ENCODE assay signal across 20 mouse cellular contexts in genomic region chr14:46567411-46567780, GRCm38 (mm10).
A peak's percentile ranks its signal among the peaks of the same experiment; 100 is the strongest.
DNase-seq lines count a peak whose midpoint lies in the region; ATAC-seq and TF ChIP-seq lines count a peak whose summit lies in the region.
"Had no signal": no experiment of that assay in that cellular context is flagged by ENCODE, and none has a peak within 500 bp of the region (broad histone marks: within the 10 kb centered on the region; RNA-seq: fewer than 3 reads in every experiment).

No protein-coding gene starts in this region.

- H3K36me3 ChIP-seq in kidney, embryonic 15.5 days = no peaks in the 10 kb centered on the region
- no peaks in the 10 kb centered on the region for H3K36me3 ChIP-seq in kidney, adult 2 months (ENCODE audit: control insufficient read depth, insufficient read depth, low read length)
- H3K36me3 ChIP-seq in stomach, embryonic 14.5 days (ENCODE audit: control insufficient read depth, insufficient read depth, low read length) = no peaks in the 10 kb centered on the region
- H3K36me3 ChIP-seq in stomach, postnatal 0 days (ENCODE audit: control insufficient read depth, insufficient read depth, low read length) = no peaks in the 10 kb centered on the region
- H3K36me3 ChIP-seq: embryonic facial prominence, embryonic 15.5 days; forebrain, embryonic 10.5 days; heart, embryonic 12.5 days; midbrain, embryonic 15.5 days had no signal

- H3K4me1 ChIP-seq in kidney, embryonic 15.5 days = peaks cover 21% of the 10 kb centered on the region
- H3K4me1 ChIP-seq in kidney, adult 2 months (ENCODE audit: control insufficient read depth, insufficient read depth, low read length) = no peaks in the 10 kb centered on the region
- H3K4me1 ChIP-seq in stomach, embryonic 14.5 days (ENCODE audit: control insufficient read depth, insufficient read depth, low read length) = peaks cover 12% of the 10 kb centered on the region
- 0 out of 2 replicates have a peak, but pooled peaks cover 2% of the 10 kb centered on the region for H3K4me1 ChIP-seq in stomach, postnatal 0 days (replicated peaks; ENCODE audit: control insufficient read depth, insufficient read depth)
- H3K4me1 ChIP-seq: megakaryocyte, embryonic 14.5 days had no signal

- H3K4me2 ChIP-seq in kidney, embryonic 15.5 days = no peak overlapping the region
- no peak overlapping the region for H3K4me2 ChIP-seq in stomach, embryonic 14.5 days (replicated peaks; ENCODE audit: low read depth, low read length)
- no peak overlapping the region for H3K4me2 ChIP-seq in stomach, postnatal 0 days (replicated peaks; ENCODE audit: low read depth)
- H3K4me2 ChIP-seq: embryonic facial prominence, embryonic 15.5 days; heart, embryonic 12.5 days; hindbrain, embryonic 14.5 days; midbrain, embryonic 15.5 days had no signal

- no peak overlapping the region for H3K9ac ChIP-seq in kidney, embryonic 15.5 days
- no peak overlapping the region for H3K9ac ChIP-seq in stomach, embryonic 14.5 days (replicated peaks; ENCODE audit: low read depth, low read length)
- H3K9ac ChIP-seq in stomach, postnatal 0 days (ENCODE audit: low read length) = no peak overlapping the region
- H3K9ac ChIP-seq: embryonic facial prominence, embryonic 15.5 days; heart, embryonic 12.5 days; hindbrain, embryonic 14.5 days; midbrain, embryonic 15.5 days had no signal

- peak overlapping the region; percentile 85 for H3K27ac ChIP-seq in kidney, embryonic 15.5 days
- no peak overlapping the region for H3K27ac ChIP-seq in kidney, adult 2 months (ENCODE audit: insufficient read depth, low read depth, low read length)
- H3K27ac ChIP-seq in stomach, embryonic 14.5 days (ENCODE audit: low read length) = peak overlapping the region; percentile 75; the same call in 1 of the 2 replicates
- no peak overlapping the region for H3K27ac ChIP-seq in stomach, postnatal 0 days (replicated peaks)
- H3K27ac ChIP-seq: embryonic facial prominence, embryonic 15.5 days; forebrain, embryonic 10.5 days; hindbrain, embryonic 14.5 days; midbrain, embryonic 15.5 days had no signal

- no peaks in the 10 kb centered on the region for H3K9me3 ChIP-seq in kidney, embryonic 15.5 days (replicated peaks)
- H3K9me3 ChIP-seq in stomach, embryonic 14.5 days (ENCODE audit: control insufficient read depth, low read depth, low read length) = no peaks in the 10 kb centered on the region
- no peaks in the 10 kb centered on the region for H3K9me3 ChIP-seq in stomach, postnatal 0 days (ENCODE audit: control insufficient read depth, low read length)
- H3K9me3 ChIP-seq: embryonic facial prominence, embryonic 15.5 days; forebrain, embryonic 10.5 days; heart, embryonic 12.5 days; megakaryocyte, embryonic 14.5 days; midbrain, embryonic 15.5 days had no signal

- TF ChIP-seq EP300 in stomach, postnatal 0 days (optimal IDR thresholded peaks at IDR 0.05) = no peak

- 0 out of 2 replicates have a peak, but pooled peaks cover 3% of the 10 kb centered on the region for H3K27me3 ChIP-seq in kidney, embryonic 15.5 days
- no peaks in the 10 kb centered on the region for H3K27me3 ChIP-seq in kidney, adult 2 months (replicated peaks; ENCODE audit: control insufficient read depth, insufficient read depth, low read length)
- no peaks in the 10 kb centered on the region for H3K27me3 ChIP-seq in stomach, embryonic 14.5 days (ENCODE audit: control insufficient read depth, insufficient read depth, low read length)
- H3K27me3 ChIP-seq in stomach, postnatal 0 days (ENCODE audit: control insufficient read depth, insufficient read depth, low read length) = no peaks in the 10 kb centered on the region
- H3K27me3 ChIP-seq: embryonic facial prominence, embryonic 15.5 days; heart, embryonic 12.5 days; megakaryocyte, embryonic 14.5 days; midbrain, embryonic 15.5 days; Patski had no signal

- ATAC-seq in kidney, embryonic 15.5 days (replicated peaks; ENCODE audit: low FRiP score) = peak; percentile 71
- peak; percentile 33; the same call in 1 of the 2 replicates for ATAC-seq in stomach, embryonic 14.5 days (ENCODE audit: insufficient number of reproducible peaks, insufficient read depth, low FRiP score, low read depth)
- ATAC-seq in stomach, postnatal 0 days (ENCODE audit: low FRiP score, low TSS enrichment) = no peak
- ATAC-seq in CD4-positive, CD25-positive, alpha-beta regulatory T cell, adult 4 months = no peak
- ATAC-seq: midbrain, embryonic 15.5 days; Patski had no signal

- intact Hi-C loops in heart, postnatal 14 days (cut with DNase I) = loop anchor here (5.0 to 10.0 kb wide), 3 partner anchors 137 to 690 kb away; no protein-coding TSS in a partner anchor

- 28% methylated on average over 3 of the region's 3 CpGs for WGBS in kidney, embryonic 15.5 days
- 46% methylated on average over 3 of the region's 3 CpGs for WGBS in kidney, adult 2 months
- 28% methylated on average over 3 of the region's 3 CpGs for WGBS in stomach, embryonic 14.5 days
- 40% methylated on average over 3 of the region's 3 CpGs for WGBS in stomach, postnatal 0 days

- H3K4me3 ChIP-seq in kidney, embryonic 15.5 days (replicated peaks) = no peak overlapping the region
- no peak overlapping the region for H3K4me3 ChIP-seq in kidney, adult 2 months (ENCODE audit: insufficient read depth, low read depth, low read length)
- H3K4me3 ChIP-seq in stomach, embryonic 14.5 days (ENCODE audit: low read depth, low read length) = no peak overlapping the region
- no peak overlapping the region for H3K4me3 ChIP-seq in stomach, postnatal 0 days (ENCODE audit: low read depth, low read length)
- H3K4me3 ChIP-seq: embryonic facial prominence, embryonic 15.5 days; forebrain, embryonic 10.5 days; heart, embryonic 12.5 days; megakaryocyte, embryonic 14.5 days; midbrain, embryonic 15.5 days; myocyte had no signal

- no peak for TF ChIP-seq CTCF in kidney, adult 2 months (conservative IDR thresholded peaks at IDR 0.05; ENCODE audit: insufficient read depth, insufficient read length, low read depth, low read length)
- TF ChIP-seq CTCF in stomach, postnatal 0 days (IDR thresholded peaks at IDR 0.05; ENCODE audit: low read depth) = no peak

- peak; percentile 40 to 57 for DNase-seq in adrenal gland, adult (ENCODE audit: inconsistent age in 2 of 2, low spot score in 1 of 2)
- no peak for DNase-seq in adrenal gland, postnatal 25 days
- no peak for DNase-seq in kidney, adult 2 months
- no peak for DNase-seq in stomach, postnatal 0 days (ENCODE audit: low spot score)
- DNase-seq in heart, postnatal 14 days = no peak
- DNase-seq: cerebellum, postnatal 10 days; heart, postnatal 36 days; kidney, postnatal 25 days; thymus, adult 2 months had no signal

- TF ChIP-seq POLR2A in kidney, adult 2 months (IDR thresholded peaks at IDR 0.05; ENCODE audit: low read depth, low read length) = no peak

Comparison
In these comparisons a context has a peak if more than half of its experiments do, and no peak if none do; other contexts are left out.
1. DNase-seq: peak in adrenal gland, adult (2 of 2); none in adrenal gland, postnatal 25 days (single experiment), kidney, adult 2 months (single experiment), stomach, postnatal 0 days (single experiment) and heart, postnatal 14 days (0 of 2).
2. ATAC-seq: peak in kidney, embryonic 15.5 days (single experiment) and stomach, embryonic 14.5 days (single experiment); none in stomach, postnatal 0 days (single experiment) and CD4-positive, CD25-positive, alpha-beta regulatory T cell, adult 4 months (single experiment).
3. H3K27ac ChIP-seq: peak in kidney, embryonic 15.5 days (single experiment) and stomach, embryonic 14.5 days (single experiment); none in kidney, adult 2 months (single experiment) and stomach, postnatal 0 days (single experiment).